Mouse (Mus musculus) cerebellum, adult (tissue): ENCODE results near the gene Gm49333.
"Not testable (repeated sequence)": the region's sequence is repeated elsewhere in the genome, so short reads cannot be mapped to it uniquely, and the experiment has no call there.

Experiments used
- ATAC-seq: cut with Nextera tagmentation; 2 replicates; pipeline ENCODE4 v1.9.2; 2017; ENCODE audit warnings: mild to moderate bottlenecking, moderate library complexity, mixed read lengths; ENCODE audit not compliant: insufficient number of reproducible peaks, low FRiP score, low TSS enrichment

Gm49333 gene

DNA sequence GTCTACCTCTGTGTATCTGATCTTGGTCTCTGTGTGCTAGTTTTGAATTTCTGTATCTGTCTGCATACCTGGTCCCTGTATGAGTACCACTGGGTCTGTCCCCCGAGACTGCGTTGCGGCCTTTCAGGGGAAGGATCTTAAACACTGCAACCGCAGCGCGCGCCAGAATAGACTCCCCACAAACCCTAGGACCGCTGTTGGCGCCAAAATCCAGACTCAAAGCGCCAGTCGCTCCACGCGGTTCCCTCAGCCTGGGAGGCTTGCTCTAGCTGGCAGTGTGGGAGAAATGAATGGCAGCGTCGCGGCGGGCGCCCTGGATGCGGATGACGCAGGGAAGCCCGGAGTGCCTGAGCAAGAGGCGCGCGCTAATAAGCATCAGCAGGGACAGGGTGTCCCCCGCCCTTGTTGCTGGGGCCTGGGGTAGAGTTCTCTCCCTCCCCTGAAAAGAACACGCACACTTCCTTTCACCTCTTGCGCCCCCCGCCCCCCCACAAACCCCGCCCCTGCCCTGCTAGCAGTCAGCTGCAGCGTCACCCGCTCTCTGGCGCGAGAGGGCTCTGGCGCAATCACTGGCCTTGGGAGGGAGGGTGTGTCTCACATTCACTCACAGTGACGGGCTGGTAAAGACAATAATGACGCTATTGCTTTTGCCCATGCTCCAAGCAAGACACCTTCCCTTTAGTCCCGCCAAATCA is 10.7 kb downstream of the Gm49333 start:
- ATAC-seq: peak; percentile 69; the same call in 1 of the 2 replicates

DNA sequence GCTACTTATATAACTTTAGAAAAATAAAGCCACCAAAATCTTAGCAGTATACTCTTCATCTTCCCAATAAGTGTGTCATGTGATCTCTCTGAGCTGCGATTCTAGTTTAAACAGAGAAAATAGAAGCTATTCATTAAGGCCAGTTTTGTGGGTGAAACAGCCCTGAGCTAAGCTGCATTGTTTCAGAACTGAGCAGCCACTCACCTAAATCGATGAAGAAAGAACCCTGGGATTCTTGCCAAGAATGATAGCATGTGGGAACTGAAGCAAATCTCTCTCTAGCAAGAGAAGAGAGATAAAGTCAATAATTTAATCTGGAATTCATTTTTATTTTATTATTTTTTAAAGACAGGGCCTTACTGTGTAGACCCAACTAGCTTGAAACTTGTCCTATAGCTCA is 11.8 kb downstream of the Gm49333 start:
- ATAC-seq: no peak

DNA sequence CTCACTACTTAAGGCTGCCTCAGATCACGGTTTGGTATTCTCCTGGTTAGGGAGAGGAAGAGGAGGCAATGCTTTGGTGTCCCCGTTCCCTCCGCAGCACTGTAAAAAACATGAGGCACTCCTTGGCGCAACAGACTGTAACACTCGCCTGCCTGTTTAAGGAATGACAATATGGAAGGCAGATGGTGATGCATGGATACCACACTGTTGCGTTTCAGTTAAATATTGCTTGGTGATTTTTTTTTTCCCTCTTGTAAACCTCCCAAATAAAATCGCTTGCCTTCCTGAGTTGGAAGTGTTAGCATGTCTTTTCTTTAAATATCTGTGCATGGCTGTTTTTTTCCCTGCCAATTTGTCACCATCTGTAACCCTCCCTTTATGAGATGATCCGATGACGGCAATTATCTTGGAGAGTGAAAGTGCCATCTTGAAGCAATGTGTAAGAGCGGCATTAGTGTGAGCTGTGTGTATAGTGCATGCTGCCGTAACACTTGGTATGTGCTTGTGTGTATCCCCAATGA is 17.5 kb downstream of the Gm49333 start:
- no peak for ATAC-seq

DNA sequence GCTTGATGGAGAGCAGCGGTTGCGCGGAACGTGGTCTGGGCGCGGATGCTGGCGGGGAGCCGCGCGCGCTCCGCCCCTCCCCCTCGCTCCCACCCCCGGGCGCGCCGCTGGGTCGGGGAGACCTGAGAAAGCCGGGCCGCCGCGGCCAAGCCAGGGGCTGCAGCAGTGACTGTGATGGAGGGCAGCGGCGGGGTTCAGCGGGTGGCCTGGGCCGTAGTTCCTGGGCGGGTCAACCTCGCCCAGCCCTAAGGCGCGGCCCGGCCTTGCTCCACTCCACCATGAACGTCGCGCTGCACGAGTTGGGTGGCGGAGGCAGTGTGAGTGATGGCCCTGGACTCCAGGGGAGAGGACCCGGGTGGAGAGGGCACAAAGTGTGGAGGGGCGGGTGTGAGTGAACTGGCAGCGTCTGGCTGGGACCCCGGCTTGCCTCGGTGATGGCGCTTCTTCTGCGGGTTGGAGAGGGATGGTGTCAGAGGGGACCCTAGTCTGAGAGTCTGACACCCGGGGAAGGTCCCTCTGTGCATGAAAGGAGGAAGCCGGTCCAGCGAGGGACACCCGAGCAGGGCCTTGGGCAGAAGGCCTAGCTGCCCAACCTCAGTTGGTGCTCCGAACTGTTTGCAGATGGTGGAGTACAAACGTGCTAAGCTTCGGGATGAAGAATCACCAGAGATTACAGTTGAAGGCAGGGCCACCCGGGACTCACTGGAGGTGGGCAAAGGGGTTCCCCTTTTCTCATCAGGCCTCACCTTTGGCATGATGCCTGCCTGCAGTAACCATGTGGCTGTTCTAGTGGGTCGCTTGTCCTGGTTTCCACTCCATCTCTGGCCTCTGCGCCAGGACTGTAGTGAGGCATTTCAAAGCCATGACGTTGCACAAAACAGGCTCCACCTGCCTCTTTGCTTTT is 18.6 kb downstream of the Gm49333 start, which contains the start of gene Ece2:
TSS of gene Ece2 (plus strand) at position 98 of the 904 bp plus-strand sequence.
- peak; percentile 64; the same call in 1 of the 2 replicates for ATAC-seq

DNA sequence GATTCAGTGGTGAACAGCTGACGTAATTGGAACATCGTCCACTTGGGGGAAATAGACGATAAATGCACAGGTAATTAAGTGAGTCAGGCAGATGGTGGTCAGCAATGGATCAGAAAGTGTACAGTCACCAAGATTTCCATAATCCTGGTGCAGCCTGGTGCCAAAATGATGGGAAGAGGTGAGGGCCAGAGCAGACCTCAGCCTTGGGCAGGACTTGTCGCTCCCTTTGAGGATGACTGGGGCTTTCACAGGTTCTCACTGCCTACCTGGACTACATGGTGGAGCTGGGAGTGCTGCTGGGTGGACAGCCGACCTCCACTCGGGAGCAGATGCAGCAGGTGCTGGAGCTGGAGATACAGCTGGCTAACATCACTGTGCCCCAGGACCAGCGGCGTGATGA is 26.0 kb downstream of the Gm49333 start:
- no peak for ATAC-seq

DNA sequence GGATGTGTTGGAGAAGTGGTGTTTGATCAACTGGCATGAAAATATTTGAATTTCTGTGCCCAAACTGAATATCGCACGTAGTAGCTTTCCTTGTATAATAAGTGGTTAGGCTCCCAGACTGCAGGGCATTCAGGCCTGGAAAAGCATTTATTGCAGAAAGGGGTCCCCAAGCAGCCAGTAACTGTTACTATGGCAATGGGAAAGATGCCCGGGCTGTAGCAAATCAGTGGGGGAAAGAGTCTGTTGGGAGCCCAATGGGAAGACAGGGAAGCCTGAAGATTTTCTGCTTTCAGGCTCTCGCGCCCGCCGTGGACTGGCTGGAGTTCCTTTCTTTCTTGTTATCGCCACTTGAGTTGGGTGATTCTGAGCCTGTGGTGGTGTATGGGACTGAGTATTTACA is 27.0 kb downstream of the Gm49333 start:
- ATAC-seq: no peak

DNA sequence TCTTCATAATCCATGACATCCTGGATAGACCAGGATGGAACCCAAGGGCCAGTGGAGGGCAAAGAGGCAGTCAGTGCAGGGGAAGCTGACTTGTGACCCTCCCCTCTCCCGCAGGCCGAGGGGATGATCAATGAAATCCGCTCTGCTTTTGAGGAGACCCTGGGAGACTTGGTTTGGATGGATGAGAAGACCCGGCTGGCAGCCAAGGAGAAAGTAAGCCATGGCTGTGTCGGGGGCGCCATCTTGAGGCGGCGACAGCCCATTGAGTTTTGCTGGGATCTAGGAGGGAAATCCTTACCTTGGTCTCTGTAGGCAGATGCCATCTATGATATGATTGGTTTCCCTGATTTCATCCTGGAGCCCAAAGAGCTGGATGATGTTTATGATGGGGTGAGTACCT is 30.8 kb downstream of the Gm49333 start:
- 0 out of 2 replicates have a peak, but pooled peaks have one; percentile 45 for ATAC-seq

DNA sequence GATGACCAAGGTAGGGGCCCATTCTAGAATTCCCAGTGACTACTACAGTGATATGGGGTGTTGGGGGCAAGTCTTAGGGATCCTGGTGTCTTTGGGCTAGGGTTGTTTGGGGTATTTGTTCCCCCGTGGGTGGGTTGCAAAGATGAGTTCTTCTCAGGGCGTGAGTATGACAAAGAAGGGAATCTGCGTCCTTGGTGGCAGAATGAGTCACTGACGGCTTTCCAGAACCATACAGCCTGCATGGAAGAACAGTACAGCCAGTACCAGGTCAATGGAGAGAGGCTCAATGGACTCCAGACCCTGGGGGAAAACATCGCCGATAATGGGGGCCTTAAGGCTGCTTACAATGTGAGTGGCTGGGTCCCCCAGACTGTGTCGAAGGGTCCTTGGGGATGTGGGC is 32.5 kb downstream of the Gm49333 start:
- no peak for ATAC-seq

DNA sequence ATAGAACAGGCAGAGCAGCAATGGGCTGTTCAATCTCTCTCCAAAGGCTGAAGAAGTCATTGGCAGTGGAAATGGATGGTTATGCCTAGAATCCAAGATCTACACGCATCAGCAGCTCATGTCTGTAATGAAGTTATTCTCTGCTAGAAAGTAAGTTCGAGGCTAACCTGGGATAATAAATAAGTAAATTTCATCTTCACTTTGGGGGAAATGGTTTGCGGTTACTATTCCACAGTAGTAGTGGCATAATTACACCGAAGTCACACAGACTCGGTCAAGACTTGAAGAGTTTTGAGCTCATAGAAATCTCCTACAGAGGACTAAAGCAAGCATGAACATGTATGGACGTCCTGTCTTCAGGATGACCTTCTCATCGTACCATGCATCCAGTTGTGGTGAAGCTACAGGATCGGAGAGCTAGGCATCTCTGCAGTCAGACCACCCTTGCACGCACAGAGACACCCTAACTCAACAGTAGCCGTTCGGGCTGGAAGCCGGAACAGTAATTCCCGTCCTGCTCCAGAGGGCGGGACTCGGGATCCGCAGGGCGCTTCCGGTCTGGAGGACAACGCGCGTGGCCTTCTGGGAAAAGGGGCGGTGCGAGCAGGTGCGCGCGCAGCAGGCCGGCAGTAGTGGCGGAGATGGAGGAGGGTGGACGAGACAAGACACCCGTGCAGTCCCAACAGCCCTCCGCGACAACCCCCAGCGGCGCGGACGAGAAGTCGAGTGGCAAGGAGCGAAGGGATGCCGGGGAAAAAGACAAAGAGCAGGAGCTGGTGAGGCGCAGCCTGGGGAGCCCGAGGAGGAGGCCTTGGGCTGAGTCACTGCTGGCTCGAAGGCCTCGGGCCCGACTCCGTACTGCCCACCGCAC is 39.9 kb downstream of the Gm49333 start, which contains the start of gene Psmd2:
TSS of gene Psmd2 (plus strand) at position 577 of the 871 bp plus-strand sequence.
- ATAC-seq: peak; percentile 92

DNA sequence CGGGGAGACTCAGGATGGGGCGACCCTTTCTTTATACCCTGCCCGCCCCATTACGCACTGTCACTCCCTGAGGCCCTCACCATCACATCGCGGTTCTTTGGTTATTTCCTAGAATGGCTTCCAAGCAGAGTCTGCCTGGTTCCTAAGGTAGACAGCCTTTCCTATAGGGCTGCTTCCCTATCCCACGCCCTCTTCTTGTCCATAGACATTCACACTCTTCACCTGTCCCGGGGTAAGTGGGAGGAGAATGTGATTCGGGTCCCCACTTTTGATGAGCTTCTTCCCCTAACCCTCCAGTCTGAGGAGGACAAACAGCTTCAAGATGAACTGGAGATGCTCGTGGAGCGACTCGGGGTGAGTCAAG is 40.5 kb downstream of the Gm49333 start:
- no peak for ATAC-seq

DNA sequence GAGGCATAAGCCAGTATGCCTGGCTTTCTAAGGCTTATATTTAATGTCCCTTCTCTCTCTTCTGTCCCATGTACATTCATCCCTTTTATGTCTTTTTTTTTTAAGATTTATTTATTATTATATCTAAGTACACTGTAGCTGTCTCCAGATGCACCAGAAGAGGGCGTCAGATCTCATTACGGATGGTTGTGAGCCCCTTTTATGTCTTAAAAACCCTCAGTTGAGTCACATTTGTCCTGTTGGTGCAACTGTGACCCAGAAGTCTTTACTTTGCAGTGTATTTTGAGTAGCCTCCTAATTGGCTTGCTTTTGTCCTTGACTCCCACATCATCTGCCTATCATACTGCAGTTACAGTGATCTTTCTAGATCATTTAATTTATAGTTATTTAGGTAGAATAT is 41.9 kb downstream of the Gm49333 start:
- ATAC-seq: no peak

DNA sequence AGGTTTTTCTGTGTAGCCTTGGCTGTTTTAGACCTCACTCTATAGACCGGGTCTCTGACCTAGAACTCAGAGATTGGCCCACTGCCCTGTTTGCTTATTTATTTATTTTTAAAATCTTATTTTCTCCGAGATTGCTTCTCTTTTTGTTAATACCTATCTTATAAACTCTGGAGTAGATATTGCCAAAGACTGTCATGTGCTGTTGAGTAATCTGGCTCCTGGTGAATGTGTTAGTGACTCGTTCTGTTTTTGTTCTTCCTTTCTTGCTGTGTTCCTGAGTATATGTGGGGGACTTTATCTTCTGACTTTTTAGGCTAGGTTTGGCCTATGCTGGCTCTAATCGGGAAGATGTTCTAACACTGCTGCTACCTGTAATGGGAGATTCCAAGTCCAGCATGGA is 46.3 kb downstream of the Gm49333 start:
- ATAC-seq: no peak

DNA sequence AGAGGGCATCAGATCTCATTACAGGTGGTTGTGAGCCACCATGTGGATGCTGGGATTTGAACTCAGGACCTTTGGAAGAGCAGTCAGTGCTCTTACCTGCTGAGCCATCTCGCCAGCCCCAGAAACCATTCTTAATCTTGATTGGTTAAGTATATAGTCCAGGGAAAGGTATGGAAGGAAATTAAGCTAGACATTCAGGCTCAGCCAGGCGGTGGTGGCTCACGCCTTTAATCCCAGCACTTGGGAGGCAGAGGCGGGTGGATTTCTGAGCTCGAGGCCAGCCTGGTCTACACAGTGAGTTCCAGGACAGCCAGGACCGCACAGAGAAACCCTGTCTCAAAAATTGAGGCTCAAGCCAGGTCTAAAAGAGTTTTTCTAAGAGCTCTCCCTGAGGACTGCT is 56.6 kb downstream of the Gm49333 start, which contains the start of gene Eif4g1:
TSS of gene Eif4g1 (plus strand) at position 301 of the 400 bp plus-strand sequence.
- not testable (repeated sequence) for ATAC-seq

DNA sequence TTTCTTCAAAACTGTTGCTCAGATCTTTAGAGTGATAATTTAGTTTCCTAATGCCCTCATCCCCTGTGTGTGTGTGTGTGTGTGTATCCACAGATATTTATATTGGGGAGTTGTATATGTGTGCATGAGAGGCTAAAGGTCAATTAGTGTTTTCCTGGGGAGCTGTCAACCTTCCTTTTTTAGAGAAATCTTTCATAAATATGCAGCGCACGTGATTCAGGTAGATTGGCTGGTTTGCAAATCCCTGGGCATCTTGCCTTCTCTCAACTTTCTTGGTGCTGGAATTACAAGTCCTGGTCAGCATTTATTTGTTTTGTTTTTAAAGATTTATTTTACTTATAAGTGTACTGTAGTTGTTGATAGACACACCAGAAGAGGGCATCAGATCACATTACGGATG is 58.9 kb downstream of the Gm49333 start:
- ATAC-seq: no peak

DNA sequence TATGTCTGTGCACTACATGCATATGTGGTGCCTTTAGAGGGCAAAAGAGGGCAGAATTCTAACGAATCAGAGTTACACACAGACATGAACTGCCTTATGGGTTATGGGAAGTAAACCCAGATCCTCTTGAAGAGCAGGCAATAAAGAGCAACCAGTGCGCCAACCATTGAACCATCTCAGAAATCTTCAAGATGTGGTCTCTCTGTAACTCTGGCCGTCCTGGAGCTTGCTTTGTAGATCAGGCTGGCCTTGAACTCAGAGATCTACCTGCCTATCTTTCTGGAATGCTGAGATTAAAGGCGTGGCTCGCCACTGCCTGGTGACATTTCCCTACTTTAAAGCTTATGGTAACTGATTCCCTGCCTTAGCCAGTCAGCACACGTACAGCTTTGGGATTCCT is 60.5 kb downstream of the Gm49333 start:
- no peak for ATAC-seq

DNA sequence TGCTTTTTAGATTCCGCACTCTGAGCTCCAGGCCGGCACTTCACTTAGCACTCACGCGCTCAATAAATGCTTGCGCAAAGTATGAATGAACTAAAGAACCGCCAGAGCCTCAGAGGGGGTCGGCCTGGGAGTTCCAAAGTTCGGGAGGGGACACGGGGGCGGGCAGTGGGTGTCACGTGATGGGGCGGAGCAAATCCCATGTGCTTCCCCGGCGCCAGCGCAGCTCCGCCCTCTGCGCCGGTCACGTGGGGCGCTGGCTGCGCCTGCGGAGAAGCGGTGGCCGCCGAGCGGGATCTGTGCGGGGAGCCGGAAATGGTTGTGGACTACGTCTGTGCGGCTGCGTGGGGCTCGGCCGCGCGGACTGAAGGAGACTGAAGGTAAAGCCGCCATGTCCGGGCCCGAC is 61.1 kb downstream of the Gm49333 start:
- peak; percentile 94 for ATAC-seq

DNA sequence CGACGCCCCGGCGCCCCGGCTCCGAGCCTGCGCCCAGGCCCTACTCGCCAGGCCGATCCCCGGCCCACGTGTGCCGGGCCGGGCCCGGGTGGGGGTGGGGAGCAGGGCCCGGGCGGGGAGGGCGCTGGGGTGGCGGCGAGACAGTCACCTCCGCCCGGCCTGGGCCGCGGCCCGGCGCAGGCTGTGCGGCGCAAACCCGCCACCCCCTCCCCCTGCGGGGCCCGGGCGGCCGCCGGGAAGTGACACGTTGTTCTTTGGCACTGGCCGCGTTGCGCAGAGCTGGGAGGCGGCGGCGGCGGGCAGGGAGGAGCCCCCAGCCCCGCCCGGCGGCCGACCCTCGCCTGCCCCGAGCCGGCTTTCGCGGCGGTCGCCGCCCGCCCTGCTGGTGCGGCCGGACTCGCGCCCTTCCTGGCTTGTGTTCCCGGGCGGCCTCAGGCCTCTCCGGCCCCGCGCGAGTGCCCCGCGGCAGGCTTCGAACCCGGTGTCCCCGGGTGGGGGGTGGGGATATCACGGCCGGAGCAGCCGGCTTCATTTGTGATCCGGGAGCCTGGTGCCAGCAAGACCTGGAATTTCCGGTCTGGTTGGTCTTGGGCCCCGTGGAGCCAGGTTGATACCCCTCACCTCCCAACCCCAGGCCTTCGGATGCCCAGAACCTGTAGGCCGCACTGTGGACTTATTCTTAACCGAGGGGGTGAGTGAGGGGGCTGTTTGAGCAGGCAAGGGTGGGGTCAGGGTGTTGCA is 61.7 kb downstream of the Gm49333 start:
- 0 out of 2 replicates have a peak, but pooled peaks have one; percentile 5 for ATAC-seq

DNA sequence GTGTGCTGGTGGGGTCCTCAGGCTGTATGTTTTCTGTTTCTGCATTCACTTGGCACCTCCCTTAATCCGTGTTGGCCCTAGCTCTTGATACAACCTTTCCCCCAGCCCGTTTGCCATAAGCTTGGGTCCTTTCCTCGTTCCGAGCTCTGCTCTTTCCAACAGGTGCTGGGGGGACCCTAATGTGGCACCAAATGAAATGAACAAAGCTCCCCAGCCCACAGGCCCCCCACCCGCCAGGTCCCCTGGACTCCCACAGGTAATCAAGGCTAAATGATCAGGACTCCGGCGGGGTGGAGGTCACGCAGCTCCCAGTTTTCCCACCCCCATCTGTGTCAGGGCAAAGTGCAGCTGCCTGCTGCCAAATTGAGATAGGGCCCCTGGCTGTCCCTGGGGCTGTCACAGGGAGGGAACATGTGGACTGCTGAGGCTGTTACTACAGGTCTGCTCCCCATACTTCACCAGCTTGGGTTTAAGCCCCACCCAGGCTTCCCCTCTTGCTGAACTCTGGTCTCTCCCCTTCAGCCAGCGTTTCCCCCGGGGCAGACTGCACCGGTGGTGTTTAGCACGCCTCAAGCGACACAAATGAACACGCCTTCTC is 62.4 kb downstream of the Gm49333 start:
- ATAC-seq: no peak

DNA sequence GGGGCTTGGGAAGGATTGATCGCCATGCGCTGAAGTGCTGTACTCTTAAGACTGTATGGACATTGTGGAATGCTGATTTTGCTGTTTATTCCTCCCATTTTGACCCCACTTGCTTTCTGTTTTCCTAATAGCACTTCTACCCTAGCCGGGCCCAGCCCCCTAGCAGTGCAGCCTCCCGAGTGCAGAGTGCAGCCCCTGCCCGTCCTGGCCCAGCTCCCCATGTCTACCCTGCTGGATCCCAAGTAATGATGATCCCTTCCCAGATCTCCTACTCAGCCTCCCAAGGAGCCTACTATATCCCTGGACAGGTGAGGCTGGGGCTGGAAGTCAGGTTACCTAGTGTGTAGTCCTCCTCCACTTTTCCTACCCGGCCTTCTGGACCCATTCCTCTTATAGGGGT is 63.8 kb downstream of the Gm49333 start:
- no peak for ATAC-seq
